Mouse (Mus musculus): ENCODE results near the gene Polm. TPM values are rescaled to one million over a fixed set of nuclear protein-coding genes. Genes with fewer than 3 reads are reported as not detected.

Polm gene
- polyA plus RNA-seq, 1 experiment from 2014 or later, result 9.2 TPM

GRCm38 (mm10) chr11:5801511-5801910 lies 36.3 kb downstream of the Polm start:
- Histone ChIP-seq H3K9me3 (replicated peaks) (no peaks in the 10 kb centered on the region), H3K4me2 (no peak overlapping the region), H3K36me3 (peaks cover 50% of the 10 kb centered on the region), H3K27me3 (no peaks in the 10 kb centered on the region), H3K9ac (no peak overlapping the region), H3K27ac (no peak overlapping the region), H3K4me1 (peaks cover 18% of the 10 kb centered on the region; the same call in 1 of the 2 replicates), H3K4me3 (replicated peaks) (no peak overlapping the region)
- no peak for ATAC-seq (replicated peaks; ENCODE audit: low FRiP score)
- WGBS, result 91% methylated on average over 16 of the region's 16 CpGs

GRCm38 (mm10) chr11:5799621-5800490 lies 38.0 kb downstream of the Polm start:
- Histone ChIP-seq H3K4me3 (replicated peaks) (no peak overlapping the region), H3K4me2 (no peak overlapping the region), H3K36me3 (peaks cover 66% of the 10 kb centered on the region), H3K27me3 (no peaks in the 10 kb centered on the region), H3K4me1 (peaks cover 18% of the 10 kb centered on the region; the same call in 1 of the 2 replicates), H3K9me3 (replicated peaks) (no peaks in the 10 kb centered on the region), H3K27ac (no peak overlapping the region), H3K9ac (no peak overlapping the region)
- 79% methylated on average over 17 of the region's 17 CpGs for WGBS
- ATAC-seq (replicated peaks; ENCODE audit: low FRiP score), result no peak

GRCm38 (mm10) chr11:5797928-5798327 lies 39.9 kb downstream of the Polm start:
- Histone ChIP-seq H3K27me3 (no peaks in the 10 kb centered on the region), H3K27ac (no peak overlapping the region), H3K36me3 (peaks cover 84% of the 10 kb centered on the region), H3K4me1 (peaks cover 8% of the 10 kb centered on the region; the same call in 1 of the 2 replicates), H3K9me3 (replicated peaks) (no peaks in the 10 kb centered on the region), H3K4me3 (replicated peaks) (no peak overlapping the region), H3K4me2 (no peak overlapping the region), H3K9ac (no peak overlapping the region)
- ATAC-seq (replicated peaks; ENCODE audit: low FRiP score), result no peak
- 76% methylated on average over 5 of the region's 5 CpGs for WGBS

- ATAC-seq (replicated peaks; ENCODE audit: low FRiP score), result no peak
- Histone ChIP-seq H3K27me3 (no peaks in the 10 kb centered on the region), H3K27ac (no peak overlapping the region), H3K4me1 (0 out of 2 replicates have a peak, but pooled peaks cover 4% of the 10 kb centered on the region), H3K9me3 (replicated peaks) (no peaks in the 10 kb centered on the region), H3K4me3 (replicated peaks) (no peak overlapping the region), H3K4me2 (no peak overlapping the region), H3K36me3 (peaks cover 90% of the 10 kb centered on the region), H3K9ac (no peak overlapping the region)
- WGBS, result 74% methylated on average over 11 of the region's 11 CpGs
These were observed 40.4 kb downstream of the Polm start for GRCm38 (mm10) chr11:5797371-5797770.

- no peak overlapping the region for H3K9ac ChIP-seq
- no peak overlapping the region for H3K27ac ChIP-seq
- H3K4me1 ChIP-seq, result 0 out of 2 replicates have a peak, but pooled peaks cover 2% of the 10 kb centered on the region
- H3K4me3 ChIP-seq (replicated peaks), result no peak overlapping the region
- H3K27me3 ChIP-seq, result no peaks in the 10 kb centered on the region
- WGBS, result 79% methylated on average over 15 of the region's 15 CpGs
- H3K36me3 ChIP-seq, result peaks cover 94% of the 10 kb centered on the region
- no peaks in the 10 kb centered on the region for H3K9me3 ChIP-seq (replicated peaks)
- no peak for ATAC-seq (replicated peaks; ENCODE audit: low FRiP score)
- H3K4me2 ChIP-seq, result no peak overlapping the region
These were observed 40.9 kb downstream of the Polm start for GRCm38 (mm10) chr11:5796939-5797338.

GRCm38 (mm10) chr11:5795706-5796105 lies 42.1 kb downstream of the Polm start:
- WGBS, result 90% methylated on average over 7 of the region's 7 CpGs
- H3K9me3 ChIP-seq (replicated peaks), result no peaks in the 10 kb centered on the region
- ATAC-seq (replicated peaks; ENCODE audit: low FRiP score), result no peak
- H3K4me1 ChIP-seq, result no peaks in the 10 kb centered on the region
- peaks cover 93% of the 10 kb centered on the region for H3K36me3 ChIP-seq
- no peak overlapping the region for H3K4me3 ChIP-seq (replicated peaks)
- H3K9ac ChIP-seq, result no peak overlapping the region
- no peak overlapping the region for H3K27ac ChIP-seq
- no peaks in the 10 kb centered on the region for H3K27me3 ChIP-seq
- no peak overlapping the region for H3K4me2 ChIP-seq

- H3K27me3 ChIP-seq, result no peaks in the 10 kb centered on the region
- no peak overlapping the region for H3K4me3 ChIP-seq (replicated peaks)
- H3K9ac ChIP-seq, result no peak overlapping the region
- no peak overlapping the region for H3K27ac ChIP-seq
- no peak for ATAC-seq (replicated peaks; ENCODE audit: low FRiP score)
- 86% methylated on average over 9 of the region's 9 CpGs for WGBS
- H3K36me3 ChIP-seq, result peaks cover 92% of the 10 kb centered on the region
- no peaks in the 10 kb centered on the region for H3K4me1 ChIP-seq
- H3K4me2 ChIP-seq, result no peak overlapping the region
- no peaks in the 10 kb centered on the region for H3K9me3 ChIP-seq (replicated peaks)
These were observed 42.5 kb downstream of the Polm start for GRCm38 (mm10) chr11:5795290-5795689.

- no peak overlapping the region for H3K4me2 ChIP-seq
- no peak overlapping the region for H3K9ac ChIP-seq
- no peak for ATAC-seq (replicated peaks; ENCODE audit: low FRiP score)
- WGBS, result 93% methylated on average over 1 of the region's 1 CpGs
- no peaks in the 10 kb centered on the region for H3K27me3 ChIP-seq
- peaks cover 19% of the 10 kb centered on the region for H3K4me1 ChIP-seq
- no peak overlapping the region for H3K4me3 ChIP-seq (replicated peaks)
- H3K9me3 ChIP-seq (replicated peaks), result no peaks in the 10 kb centered on the region
- peaks cover 46% of the 10 kb centered on the region for H3K36me3 ChIP-seq
- no peak overlapping the region for H3K27ac ChIP-seq
These were observed 47.4 kb downstream of the Polm start for GRCm38 (mm10) chr11:5790431-5790830.

GRCm38 (mm10) chr11:5789754-5790333 lies 48.0 kb downstream of the Polm start:
- WGBS, result 75% methylated on average over 3 of the region's 3 CpGs
- Histone ChIP-seq H3K9me3 (replicated peaks) (no peaks in the 10 kb centered on the region), H3K36me3 (peaks cover 40% of the 10 kb centered on the region), H3K9ac (no peak overlapping the region), H3K4me1 (peaks cover 19% of the 10 kb centered on the region), H3K27me3 (no peaks in the 10 kb centered on the region), H3K4me3 (replicated peaks) (peak overlapping the region; percentile 64; the same call in 1 of the 2 replicates), H3K4me2 (peak overlapping the region; percentile 83), H3K27ac (peak overlapping the region; percentile 92; the same call in 1 of the 2 replicates)
- ATAC-seq (replicated peaks; ENCODE audit: low FRiP score), result no peak

- 69% methylated on average over 6 of the region's 6 CpGs for WGBS
- no peak for ATAC-seq (replicated peaks; ENCODE audit: low FRiP score)
These were observed 48.6 kb downstream of the Polm start for GRCm38 (mm10) chr11:5789071-5789753.

GRCm38 (mm10) chr11:5788056-5789014 lies 49.5 kb downstream of the Polm start, which contains the start of gene Dbnl:
Gene Dbnl (plus strand): TSS chr11:5788488.
- H3K9me3 ChIP-seq (replicated peaks), result no peaks in the 10 kb centered on the region
- H3K4me1 ChIP-seq, result peaks cover 19% of the 10 kb centered on the region
- no peaks in the 10 kb centered on the region for H3K27me3 ChIP-seq
- H3K9ac ChIP-seq, result peak within 1 kb of the TSS; percentile 79
- peak within 1 kb of the TSS; percentile 64 for H3K4me3 ChIP-seq (replicated peaks)
- H3K4me2 ChIP-seq, result peak within 1 kb of the TSS; percentile 83
- H3K36me3 ChIP-seq, result peaks cover 27% of the 10 kb centered on the region
- WGBS, result under 1% methylated on average over 74 of the region's 74 CpGs
- peak; percentile 96 for ATAC-seq (replicated peaks; ENCODE audit: low FRiP score)
- H3K27ac ChIP-seq, result peak within 1 kb of the TSS; percentile 92

More at GRCm38 (mm10) chr11:5789071-5789753, 48.6 kb downstream of the Polm start:
- peak overlapping the region; percentile 92 for H3K27ac ChIP-seq
- peaks cover 19% of the 10 kb centered on the region for H3K4me1 ChIP-seq
- H3K4me3 ChIP-seq (replicated peaks), result peak overlapping the region; percentile 64
- no peaks in the 10 kb centered on the region for H3K9me3 ChIP-seq (replicated peaks)
- peak overlapping the region; percentile 79 for H3K9ac ChIP-seq
- H3K36me3 ChIP-seq, result peaks cover 35% of the 10 kb centered on the region
- no peaks in the 10 kb centered on the region for H3K27me3 ChIP-seq
- peak overlapping the region; percentile 83 for H3K4me2 ChIP-seq

All from kidney, embryonic 15.5 days (tissue).